In genomic region chr16:31314497-31315233, GRCm38 (mm10) we compare ENCODE assay signal across 9 mouse cellular contexts. TPM values are rescaled to one million over a fixed set of nuclear protein-coding genes. Genes with fewer than 3 reads are reported as not detected.
DNase-seq lines count a peak whose midpoint lies in the region; ATAC-seq and TF ChIP-seq lines count a peak whose summit lies in the region.
"Had no signal": no experiment of that assay in that cellular context is flagged by ENCODE, and none has a peak within 500 bp of the region (broad histone marks: within the 10 kb centered on the region; RNA-seq: fewer than 3 reads in every experiment).

TSS of gene Apod (minus strand) at chr16:31314808.

- WGBS in embryonic facial prominence, embryonic 11.5 days: 36% methylated on average over 9 of the region's 9 CpGs
- WGBS in hindbrain, embryonic 13.5 days: 40% methylated on average over 9 of the region's 9 CpGs
- WGBS in limb, embryonic 14.5 days: 30% methylated on average over 9 of the region's 9 CpGs
- 82% methylated on average over 9 of the region's 9 CpGs for WGBS in kidney, embryonic 16.5 days

- no peaks in the 10 kb centered on the region for H3K9me3 ChIP-seq in ES-E14 (ENCODE audit: control insufficient read depth, insufficient read depth, low read depth, low read length)
- no peaks in the 10 kb centered on the region for H3K9me3 ChIP-seq in embryonic facial prominence, embryonic 11.5 days (replicated peaks; ENCODE audit: control insufficient read depth, low read length)
- H3K9me3 ChIP-seq in hindbrain, embryonic 13.5 days: no peaks in the 10 kb centered on the region
- H3K9me3 ChIP-seq in limb, embryonic 14.5 days (ENCODE audit: control insufficient read depth, low read length): no peaks in the 10 kb centered on the region
- no peaks in the 10 kb centered on the region for H3K9me3 ChIP-seq in kidney, embryonic 16.5 days (ENCODE audit: low read length)

- H3K4me1 ChIP-seq in ES-E14 (ENCODE audit: control insufficient read depth in 2 of 2, insufficient read depth in 2 of 2, low read length in 2 of 2, poor library complexity in 1 of 2): peaks cover 4 to 18% of the 10 kb centered on the region in 2 experiments
- peaks cover 2% of the 10 kb centered on the region; the same call in 1 of the 2 replicates for H3K4me1 ChIP-seq in embryonic facial prominence, embryonic 11.5 days (ENCODE audit: control insufficient read depth, insufficient read depth, low read length)
- H3K4me1 ChIP-seq in hindbrain, embryonic 13.5 days (replicated peaks): peaks cover 13% of the 10 kb centered on the region; the same call in 1 of the 2 replicates
- peaks cover 41% of the 10 kb centered on the region for H3K4me1 ChIP-seq in limb, embryonic 14.5 days (ENCODE audit: control insufficient read depth, insufficient read depth, low read length)
- H3K4me1 ChIP-seq in kidney, embryonic 16.5 days (ENCODE audit: insufficient read depth, low read length): no peaks in the 10 kb centered on the region

- no peak within 1 kb of the TSS for H3K9ac ChIP-seq in ES-E14 (ENCODE audit: insufficient read depth, low read depth, low read length, poor library complexity, severe bottlenecking)
- no peak within 1 kb of the TSS; the same call in 1 of the 2 replicates for H3K9ac ChIP-seq in embryonic facial prominence, embryonic 11.5 days (replicated peaks; ENCODE audit: low read length)
- no peak within 1 kb of the TSS for H3K9ac ChIP-seq in hindbrain, embryonic 13.5 days
- peak within 1 kb of the TSS; percentile 21; the same call in 1 of the 2 replicates for H3K9ac ChIP-seq in limb, embryonic 14.5 days (ENCODE audit: low read depth, low read length, severe bottlenecking)
- no peak within 1 kb of the TSS for H3K9ac ChIP-seq in kidney, embryonic 16.5 days (replicated peaks; ENCODE audit: low read length)

- in situ Hi-C loops in ES-E14 (cut with MboI; ENCODE audit: low sequenced_read_pairs in 2 of 2, unreplicated experiment in 2 of 2): no loop called here

- H3K27me3 ChIP-seq in embryonic facial prominence, embryonic 11.5 days (ENCODE audit: control insufficient read depth, insufficient read depth, low read length): no peaks in the 10 kb centered on the region
- H3K27me3 ChIP-seq in hindbrain, embryonic 13.5 days: no peaks in the 10 kb centered on the region
- H3K27me3 ChIP-seq in limb, embryonic 14.5 days (ENCODE audit: control insufficient read depth, insufficient read depth, low read length): no peaks in the 10 kb centered on the region
- no peaks in the 10 kb centered on the region for H3K27me3 ChIP-seq in kidney, embryonic 16.5 days (ENCODE audit: insufficient read depth, low read length)

- no peak within 1 kb of the TSS for H3K4me2 ChIP-seq in embryonic facial prominence, embryonic 11.5 days (ENCODE audit: low read depth, low read length)
- no peak within 1 kb of the TSS for H3K4me2 ChIP-seq in hindbrain, embryonic 13.5 days
- peak within 1 kb of the TSS; percentile 39 for H3K4me2 ChIP-seq in limb, embryonic 14.5 days (replicated peaks; ENCODE audit: low read depth, low read length, severe bottlenecking)
- no peak within 1 kb of the TSS for H3K4me2 ChIP-seq in kidney, embryonic 16.5 days (replicated peaks; ENCODE audit: low read depth, low read length)

- no peak for TF ChIP-seq POLR2A in limb, embryonic 14.5 days (IDR thresholded peaks at IDR 0.05; ENCODE audit: borderline replicate concordance, extremely low read depth, insufficient read depth, insufficient read length)

- DNase-seq in ES-E14 (ENCODE audit: low read depth, low spot score) (no peak), adipocyte (ENCODE audit: low spot score) (no peak)
- peak; percentile 35 for DNase-seq in embryonic facial prominence, embryonic 11.5 days (ENCODE audit: low spot score)
- peak; percentile 60 for DNase-seq in limb, embryonic 14.5 days (ENCODE audit: low spot score)
- DNase-seq in heart, postnatal 4 days: no peak
- no peak for DNase-seq in heart, postnatal 10 days
- DNase-seq: heart, postnatal 36 days had no signal

- no peak for ATAC-seq in embryonic facial prominence, embryonic 11.5 days (replicated peaks; ENCODE audit: insufficient number of reproducible peaks, low FRiP score, low TSS enrichment, low read depth)
- no peak for ATAC-seq in hindbrain, embryonic 13.5 days (ENCODE audit: low FRiP score)
- peak; percentile 32; the same call in 1 of the 2 replicates for ATAC-seq in limb, embryonic 14.5 days (ENCODE audit: low FRiP score, low read depth)
- no peak for ATAC-seq in kidney, embryonic 16.5 days (ENCODE audit: low FRiP score, low TSS enrichment)

- intact Hi-C loops in heart, postnatal 10 days (cut with DNase I): no loop called here

- no peak within 1 kb of the TSS for H3K4me3 ChIP-seq in ES-E14 (ENCODE audit: insufficient read depth in 1 of 2, low read depth in 1 of 2, low read length in 2 of 2, poor library complexity in 1 of 2, severe bottlenecking in 1 of 2)
- no peak within 1 kb of the TSS for H3K4me3 ChIP-seq in embryonic facial prominence, embryonic 11.5 days (ENCODE audit: low read depth, low read length)
- H3K4me3 ChIP-seq in hindbrain, embryonic 13.5 days: no peak within 1 kb of the TSS
- peak within 1 kb of the TSS; percentile 13; the same call in 1 of the 2 replicates for H3K4me3 ChIP-seq in limb, embryonic 14.5 days (replicated peaks; ENCODE audit: low read length)
- H3K4me3 ChIP-seq in kidney, embryonic 16.5 days (ENCODE audit: low read length): no peak within 1 kb of the TSS

- no peaks in the 10 kb centered on the region for H3K36me3 ChIP-seq in ES-E14 (ENCODE audit: control insufficient read depth, insufficient read depth, low read length, poor library complexity, severe bottlenecking)
- no peaks in the 10 kb centered on the region for H3K36me3 ChIP-seq in embryonic facial prominence, embryonic 11.5 days (replicated peaks; ENCODE audit: control insufficient read depth, insufficient read depth, low read depth, low read length)
- H3K36me3 ChIP-seq in hindbrain, embryonic 13.5 days: no peaks in the 10 kb centered on the region
- H3K36me3 ChIP-seq in limb, embryonic 14.5 days (ENCODE audit: control insufficient read depth, insufficient read depth, low read length): no peaks in the 10 kb centered on the region
- no peaks in the 10 kb centered on the region for H3K36me3 ChIP-seq in kidney, embryonic 16.5 days (ENCODE audit: insufficient read depth, low read length)

- no peak within 1 kb of the TSS for H3K27ac ChIP-seq in ES-E14 (ENCODE audit: insufficient read depth, low read depth, low read length, poor library complexity, severe bottlenecking)
- 0 out of 2 replicates have a peak within 1 kb of the TSS, but pooled peaks have one; percentile 10 for H3K27ac ChIP-seq in embryonic facial prominence, embryonic 11.5 days (replicated peaks; ENCODE audit: low read depth, low read length)
- peak within 1 kb of the TSS; percentile 40; the same call in 1 of the 2 replicates for H3K27ac ChIP-seq in hindbrain, embryonic 13.5 days
- peak within 1 kb of the TSS; percentile 77 for H3K27ac ChIP-seq in limb, embryonic 14.5 days (replicated peaks; ENCODE audit: low read depth, low read length)
- H3K27ac ChIP-seq in kidney, embryonic 16.5 days (ENCODE audit: low read length): no peak within 1 kb of the TSS

TF ChIP-seq in ES-E14, 5 proteins besides CTCF, POLR2A, EP300 and RAD21:
- TF ChIP-seq ZC3H11A (IDR thresholded peaks at IDR 0.05; ENCODE audit: borderline replicate concordance, low read depth, low read length) (no peak), MAFK (IDR thresholded peaks at IDR 0.05; ENCODE audit: insufficient read depth, low read depth, low read length) (no peak), CHD2 (IDR thresholded peaks at IDR 0.05; ENCODE audit: low read depth, low read length) (no peak)
TF ChIP-seq in ES-E14: peak in this region for 0.

RNA-seq across cellular contexts. Expression of gene Apod, which starts in this region (rescaled TPM):
- 10.6 and 22.7 TPM in 2 replicates for total RNA-seq in ES-E14 (2012; rRNA removed)
- polyA plus RNA-seq in embryonic facial prominence, embryonic 11.5 days (2014; fragmentation: Nextera tagmentation; extraction: Ambion mirVana): 13.2 and 13.5 TPM in 2 replicates
- 62.3 and 64.0 TPM in 2 replicates for polyA plus RNA-seq in hindbrain, embryonic 13.5 days (2015; fragmentation: Nextera tagmentation; extraction: Ambion mirVana)
- polyA plus RNA-seq in limb, embryonic 14.5 days (2012; rRNA removed): 29.4 and 40.8 TPM in 2 replicates
- 69.9 and 76.8 TPM in 2 replicates for polyA plus RNA-seq in limb, embryonic 14.5 days (2014; fragmentation: Nextera tagmentation; extraction: Ambion mirVana)
- under 1 TPM; 0.27 to 0.45 TPM for total RNA-seq in heart, postnatal 4 days (2021)
- 0.42 and 0.56 TPM in 2 replicates for polyA plus RNA-seq in kidney, embryonic 16.5 days (2015; fragmentation: Nextera tagmentation; extraction: Ambion mirVana)
- total RNA-seq in heart, postnatal 10 days (2021): 1 to 10 TPM in 1 of 2 experiments, under 1 TPM in 1; 0.91 to 1.1 TPM

Comparison
In these comparisons a context has a peak if more than half of its experiments do, and no peak if none do; other contexts are left out.
1. DNase-seq: peak in embryonic facial prominence, embryonic 11.5 days (single experiment) and limb, embryonic 14.5 days (single experiment); none in ES-E14 (single experiment), adipocyte (single experiment), heart, postnatal 4 days (single experiment) and heart, postnatal 10 days (0 of 2).
2. H3K27ac ChIP-seq: peak in embryonic facial prominence, embryonic 11.5 days (single experiment), hindbrain, embryonic 13.5 days (single experiment) and limb, embryonic 14.5 days (single experiment); none in ES-E14 (single experiment) and kidney, embryonic 16.5 days (single experiment).